Mouse (Mus musculus): ENCODE measurements around the gene Tie1. TPM values are rescaled to one million over a fixed set of nuclear protein-coding genes. Genes with fewer than 3 reads are reported as not detected.

Tie1 gene
- polyA plus RNA-seq, 1 experiment from 2014 or later, result 21.8 TPM

DNA sequence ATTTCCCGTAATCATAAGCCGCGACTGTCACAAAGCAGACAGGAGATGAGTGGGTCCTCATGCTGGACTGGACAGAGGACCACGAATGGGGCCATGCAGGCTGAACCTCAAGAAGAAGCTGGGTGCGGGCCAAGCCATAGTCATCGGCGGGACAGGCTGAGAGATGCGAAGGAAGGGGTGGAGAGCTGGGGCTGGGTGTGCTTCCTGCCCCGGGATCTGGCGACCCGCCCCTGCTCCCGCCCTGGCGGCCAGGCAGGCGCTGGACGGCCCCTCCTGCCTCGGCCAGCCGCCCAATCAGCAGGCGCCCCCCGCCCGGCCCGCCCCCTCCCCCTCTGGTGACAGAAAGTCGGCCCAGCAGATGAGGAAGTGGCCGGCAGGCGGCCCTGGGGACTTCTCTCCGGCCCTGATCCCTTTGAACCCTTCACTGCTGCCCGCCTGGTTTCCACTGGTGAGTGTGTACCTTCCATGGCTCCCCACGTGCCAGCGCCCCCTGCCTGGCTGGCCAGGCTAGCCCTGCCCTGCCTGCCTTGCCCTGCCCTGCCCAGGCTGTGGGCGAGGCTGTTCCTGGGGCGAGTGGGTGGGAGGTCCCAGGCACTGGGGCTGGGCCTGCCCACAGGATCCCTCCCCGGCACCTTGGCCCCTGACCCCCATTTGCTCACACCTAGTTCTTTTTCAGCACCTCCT is 62.0 kb downstream of the Tie1 start, which contains the start of gene Elovl1:
Gene Elovl1 (plus strand): TSS at position 326 of the 684 bp plus-strand sequence.
- Histone ChIP-seq H3K9me3 (ENCODE audit: control insufficient read depth, low read length) (no peaks in the 10 kb centered on the region), H3K4me1 (ENCODE audit: control insufficient read depth, insufficient read depth, low read length) (peaks cover 26% of the 10 kb centered on the region)
- WGBS, result under 1% methylated on average over 16 of the region's 31 CpGs

DNA sequence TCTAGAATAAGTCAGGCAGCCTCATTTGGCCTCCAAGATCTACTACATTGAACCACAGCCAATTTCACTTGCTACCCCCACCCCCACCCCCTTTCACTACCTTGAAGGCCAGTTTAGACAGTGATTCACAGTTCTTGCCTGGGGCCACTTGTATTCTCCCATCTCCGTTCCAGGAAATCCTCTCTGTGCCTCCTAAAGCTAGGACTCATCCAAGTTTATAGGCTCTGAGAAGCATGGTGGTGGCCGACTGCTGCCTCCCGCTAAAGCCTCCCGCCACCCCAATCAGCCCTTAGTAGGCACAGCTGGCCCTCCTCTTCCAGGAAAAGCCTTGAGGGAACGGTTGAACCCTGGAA is 62.5 kb downstream of the Tie1 start:
- Histone ChIP-seq H3K9ac (ENCODE audit: low read depth, low read length) (peak overlapping the region; percentile 77), H3K4me3 (ENCODE audit: low read length) (peak overlapping the region; percentile 72), H3K4me2 (ENCODE audit: low read depth, low read length) (peak overlapping the region; percentile 71), H3K4me1 (ENCODE audit: control insufficient read depth, insufficient read depth, low read length) (peaks cover 26% of the 10 kb centered on the region), H3K27ac (ENCODE audit: low read length) (peak overlapping the region; percentile 81), H3K27me3 (replicated peaks; ENCODE audit: control insufficient read depth, insufficient read depth, low read length) (no peaks in the 10 kb centered on the region), H3K9me3 (ENCODE audit: control insufficient read depth, low read length) (no peaks in the 10 kb centered on the region), H3K36me3 (ENCODE audit: control insufficient read depth, insufficient read depth, low read length) (peaks cover 13% of the 10 kb centered on the region)
- ATAC-seq, result peak; percentile 29; the same call in 1 of the 2 replicates
- WGBS, result 1% methylated on average over 5 of the region's 5 CpGs

More for the DNA sequence above, 62.0 kb downstream of the Tie1 start, which contains the start of gene Elovl1:
- H3K27ac ChIP-seq (ENCODE audit: low read length), result peak within 1 kb of the TSS; percentile 89
- H3K4me3 ChIP-seq (ENCODE audit: low read length), result peak within 1 kb of the TSS; percentile 72
- peak; percentile 96 for ATAC-seq
- H3K27me3 ChIP-seq (replicated peaks; ENCODE audit: control insufficient read depth, insufficient read depth, low read length), result no peaks in the 10 kb centered on the region
- H3K4me2 ChIP-seq (ENCODE audit: low read depth, low read length), result peak within 1 kb of the TSS; percentile 83
- peak within 1 kb of the TSS; percentile 92 for H3K9ac ChIP-seq (ENCODE audit: low read depth, low read length)
- peaks cover 15% of the 10 kb centered on the region for H3K36me3 ChIP-seq (ENCODE audit: control insufficient read depth, insufficient read depth, low read length)

DNA sequence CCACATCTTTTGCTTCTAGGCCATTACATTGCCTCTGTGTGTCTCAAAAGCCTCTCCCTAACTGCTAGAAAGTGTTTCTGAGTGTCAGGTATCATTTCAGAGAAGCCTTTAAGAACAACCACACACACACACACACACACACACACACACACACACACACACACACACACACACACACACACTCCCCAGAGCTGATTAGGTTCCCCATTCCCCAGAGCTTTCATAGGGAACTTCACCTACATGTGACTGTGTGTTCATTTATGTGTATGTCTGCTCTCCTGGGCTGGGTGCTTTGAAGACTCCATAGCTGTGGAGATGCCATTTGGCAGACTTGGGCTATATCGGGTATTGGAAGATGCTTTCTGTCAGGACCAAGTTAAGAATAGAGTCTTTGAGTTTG is 64.5 kb downstream of the Tie1 start:
- H3K27ac ChIP-seq (ENCODE audit: low read length), result no peak overlapping the region
- no peak overlapping the region for H3K9ac ChIP-seq (ENCODE audit: low read depth, low read length)
- H3K9me3 ChIP-seq (ENCODE audit: control insufficient read depth, low read length), result no peaks in the 10 kb centered on the region
- no peaks in the 10 kb centered on the region for H3K36me3 ChIP-seq (ENCODE audit: control insufficient read depth, insufficient read depth, low read length)
- no peak for ATAC-seq
- no peak overlapping the region for H3K4me2 ChIP-seq (ENCODE audit: low read depth, low read length)
- H3K4me1 ChIP-seq (ENCODE audit: control insufficient read depth, insufficient read depth, low read length), result peaks cover 30% of the 10 kb centered on the region
- H3K4me3 ChIP-seq (ENCODE audit: low read length), result no peak overlapping the region
- WGBS, result 100% methylated on average over 1 of the region's 1 CpGs
- no peaks in the 10 kb centered on the region for H3K27me3 ChIP-seq (replicated peaks; ENCODE audit: control insufficient read depth, insufficient read depth, low read length)

DNA sequence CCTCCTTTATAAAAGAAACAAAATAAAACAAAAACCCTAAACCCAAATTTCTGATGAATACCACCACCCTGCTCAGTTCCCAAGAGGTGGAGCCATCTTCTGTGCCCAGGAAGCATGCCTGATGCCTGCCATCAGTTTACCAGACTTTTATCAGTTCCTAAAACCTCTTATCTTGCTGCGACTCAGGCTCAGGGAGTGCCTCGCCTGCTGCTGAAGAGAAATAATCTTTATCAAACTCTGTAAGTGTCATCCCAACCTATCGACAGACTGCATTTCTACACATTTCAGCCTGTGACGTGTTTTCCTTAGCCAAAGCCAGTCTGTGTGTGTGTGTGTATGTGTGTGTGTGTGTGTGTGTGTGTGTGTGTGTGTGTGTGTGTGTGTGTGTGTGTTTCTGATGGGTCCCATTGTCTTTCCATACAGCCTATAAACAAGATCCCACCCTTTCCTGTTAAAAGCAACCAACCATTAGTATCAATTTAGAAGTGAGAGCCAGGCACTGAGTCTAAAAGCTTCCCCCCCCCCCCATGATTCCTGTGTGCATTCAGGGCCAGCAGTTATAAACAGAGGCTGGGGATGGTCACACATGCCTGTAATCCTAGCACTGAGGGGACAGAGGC is 65.2 kb downstream of the Tie1 start:
- H3K36me3 ChIP-seq (ENCODE audit: control insufficient read depth, insufficient read depth, low read length), result no peaks in the 10 kb centered on the region
- H3K9me3 ChIP-seq (ENCODE audit: control insufficient read depth, low read length), result no peaks in the 10 kb centered on the region
- H3K27ac ChIP-seq (ENCODE audit: low read length), result no peak overlapping the region
- ATAC-seq, result no peak
- WGBS, result 67% methylated on average over 4 of the region's 4 CpGs
- no peak overlapping the region for H3K9ac ChIP-seq (ENCODE audit: low read depth, low read length)
- peaks cover 24% of the 10 kb centered on the region for H3K4me1 ChIP-seq (ENCODE audit: control insufficient read depth, insufficient read depth, low read length)
- no peaks in the 10 kb centered on the region for H3K27me3 ChIP-seq (replicated peaks; ENCODE audit: control insufficient read depth, insufficient read depth, low read length)
- no peak overlapping the region for H3K4me3 ChIP-seq (ENCODE audit: low read length)
- H3K4me2 ChIP-seq (ENCODE audit: low read depth, low read length), result no peak overlapping the region

DNA sequence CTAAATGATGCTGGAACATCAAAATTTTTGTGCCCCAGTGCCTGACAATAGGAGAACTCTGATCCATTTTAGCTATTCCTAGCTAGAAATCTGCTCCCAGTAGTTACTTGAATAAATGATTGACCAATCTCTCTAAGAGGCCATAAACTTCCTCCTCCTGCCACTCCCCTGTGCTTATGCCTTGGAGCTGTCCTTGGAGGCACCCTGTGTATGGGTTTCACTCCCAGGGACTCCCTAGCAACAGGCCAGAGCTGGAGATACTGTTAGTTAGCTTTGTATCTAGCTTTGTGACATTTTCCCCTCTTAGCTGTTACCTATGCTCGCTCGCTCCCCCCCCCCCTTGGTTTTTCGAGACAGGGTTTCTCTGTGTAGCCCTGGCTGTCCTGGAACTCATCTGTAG is 68.5 kb downstream of the Tie1 start:
- WGBS, result 74% methylated on average over 3 of the region's 3 CpGs
- ATAC-seq, result peak; percentile 94
- H3K27me3 ChIP-seq (replicated peaks; ENCODE audit: control insufficient read depth, insufficient read depth, low read length), result no peaks in the 10 kb centered on the region
- no peak overlapping the region for H3K9ac ChIP-seq (ENCODE audit: low read depth, low read length)
- H3K9me3 ChIP-seq (ENCODE audit: control insufficient read depth, low read length), result no peaks in the 10 kb centered on the region
- peaks cover 11% of the 10 kb centered on the region for H3K4me1 ChIP-seq (ENCODE audit: control insufficient read depth, insufficient read depth, low read length)
- H3K4me2 ChIP-seq (ENCODE audit: low read depth, low read length), result no peak overlapping the region
- H3K4me3 ChIP-seq (ENCODE audit: low read length), result no peak overlapping the region
- peak overlapping the region; percentile 77 for H3K27ac ChIP-seq (ENCODE audit: low read length)
- no peaks in the 10 kb centered on the region for H3K36me3 ChIP-seq (ENCODE audit: control insufficient read depth, insufficient read depth, low read length)

Other genes with a start within 250 kb of the Tie1 start
- gene Ptprf, start 198.7 kb downstream of the Tie1 start, polyA plus RNA-seq (2015; fragmentation: Nextera tagmentation; extraction: Ambion mirVana), result 45.8 and 54.8 TPM in 2 replicates
- gene Szt2, start 80.8 kb downstream of the Tie1 start, polyA plus RNA-seq (2015; fragmentation: Nextera tagmentation; extraction: Ambion mirVana), result 4.5 and 4.7 TPM in 2 replicates
- gene Med8, start 80.7 kb downstream of the Tie1 start, polyA plus RNA-seq (2015; fragmentation: Nextera tagmentation; extraction: Ambion mirVana), result 96.6 and 107 TPM in 2 replicates
- 253 and 273 TPM in 2 replicates for gene Elovl1, start 62.0 kb downstream of the Tie1 start, polyA plus RNA-seq (2015; fragmentation: Nextera tagmentation; extraction: Ambion mirVana)
- 201 and 226 TPM in 2 replicates for gene Cdc20, start 52.7 kb downstream of the Tie1 start, polyA plus RNA-seq (2015; fragmentation: Nextera tagmentation; extraction: Ambion mirVana)
- 0.11 and 0.32 TPM in 2 replicates for gene Mpl, start 32.5 kb downstream of the Tie1 start, polyA plus RNA-seq (2015; fragmentation: Nextera tagmentation; extraction: Ambion mirVana)
- 104 and 121 TPM in 2 replicates for gene 2610528J11Rik, start 36.9 kb upstream of the Tie1 start, polyA plus RNA-seq (2015; fragmentation: Nextera tagmentation; extraction: Ambion mirVana)
- 20.0 and 20.1 TPM in 2 replicates for gene Tmem125, start 54.0 kb upstream of the Tie1 start, polyA plus RNA-seq (2015; fragmentation: Nextera tagmentation; extraction: Ambion mirVana)
- 0.97 and 1.0 TPM in 2 replicates for gene Cfap57, start 130.7 kb upstream of the Tie1 start, polyA plus RNA-seq (2015; fragmentation: Nextera tagmentation; extraction: Ambion mirVana)
- gene Ebna1bp2, start 130.7 kb upstream of the Tie1 start, polyA plus RNA-seq (2015; fragmentation: Nextera tagmentation; extraction: Ambion mirVana), result 105 and 118 TPM in 2 replicates
- gene Olfr62, start 168.9 kb upstream of the Tie1 start, polyA plus RNA-seq (2015; fragmentation: Nextera tagmentation; extraction: Ambion mirVana), result not detected in 2 replicates
- gene Olfr1342, start 202.7 kb upstream of the Tie1 start, polyA plus RNA-seq (2015; fragmentation: Nextera tagmentation; extraction: Ambion mirVana), result not detected in 2 replicates
- gene Olfr1341, start 213.5 kb upstream of the Tie1 start, polyA plus RNA-seq (2015; fragmentation: Nextera tagmentation; extraction: Ambion mirVana), result not detected in 2 replicates
- gene Olfr1340, start 230.1 kb upstream of the Tie1 start, polyA plus RNA-seq (2015; fragmentation: Nextera tagmentation; extraction: Ambion mirVana), result not detected in 2 replicates
- gene Olfr1339, start 242.1 kb upstream of the Tie1 start, polyA plus RNA-seq (2015; fragmentation: Nextera tagmentation; extraction: Ambion mirVana), result not detected in 2 replicates

Measured in intestine, embryonic 16.5 days (tissue).